7 mouse cellular contexts compared by ENCODE assay signal in genomic region chr5:107900206-107901013, GRCm38 (mm10). TPM values are rescaled to one million over a fixed set of nuclear protein-coding genes. Genes with fewer than 3 reads are reported as not detected.
A peak's percentile ranks its signal among the peaks of the same experiment; 100 is the strongest.
DNase-seq lines count a peak whose midpoint lies in the region; ATAC-seq lines count a peak whose summit lies in the region.

Gene Rpl5 (plus strand): TSS chr5:107900502.

- H3K9ac ChIP-seq in intestine, embryonic 15.5 days: peak within 1 kb of the TSS; percentile 97

- H3K4me1 ChIP-seq in intestine, embryonic 15.5 days (replicated peaks): no peaks in the 10 kb centered on the region
- H3K4me1 ChIP-seq in midbrain, embryonic 10.5 days: peaks cover 13% of the 10 kb centered on the region

- peak; percentile 98 for ATAC-seq in intestine, embryonic 15.5 days

- no peaks in the 10 kb centered on the region for H3K9me3 ChIP-seq in intestine, embryonic 15.5 days
- no peaks in the 10 kb centered on the region for H3K9me3 ChIP-seq in midbrain, embryonic 10.5 days (replicated peaks)

- peak; percentile 94 for DNase-seq in adrenal gland, adult 2 months
- DNase-seq in embryo, embryonic 11.5 days (ENCODE audit: low read depth, low spot score): peak; percentile 92
- DNase-seq in gastrocnemius, postnatal 36 days: peak; percentile 93
- peak; percentile 95 to 97 for DNase-seq in left cerebral cortex, postnatal 25 days (ENCODE audit: low spot score in 2 of 2)
- peak; percentile 94 for DNase-seq in midbrain, embryonic 10.5 days (ENCODE audit: low spot score)
- peak; percentile 98 for DNase-seq in right cerebral cortex, postnatal 4 days

- WGBS in intestine, embryonic 15.5 days: 3% methylated on average over 66 of the region's 66 CpGs
- 4% methylated on average over 66 of the region's 66 CpGs for WGBS in midbrain, embryonic 10.5 days

- H3K4me3 ChIP-seq in intestine, embryonic 15.5 days (replicated peaks): peak within 1 kb of the TSS; percentile 91
- H3K4me3 ChIP-seq in midbrain, embryonic 10.5 days: peak within 1 kb of the TSS; percentile 99

- H3K4me2 ChIP-seq in intestine, embryonic 15.5 days (replicated peaks): peak within 1 kb of the TSS; percentile 44

- H3K27ac ChIP-seq in intestine, embryonic 15.5 days: peak within 1 kb of the TSS; percentile 87
- H3K27ac ChIP-seq in midbrain, embryonic 10.5 days (replicated peaks): peak within 1 kb of the TSS; percentile 99

- intact Hi-C loops in gastrocnemius, postnatal 36 days (cut with DNase I): no loop called here
- intact Hi-C loops in left cerebral cortex, postnatal 25 days (cut with DNase I): loop anchor here (5.0 to 10.0 kb wide), 2 partner anchors 33 to 364 kb away; partner anchors contain the start of gene Dr1

- no peaks in the 10 kb centered on the region for H3K27me3 ChIP-seq in intestine, embryonic 15.5 days (replicated peaks)
- H3K27me3 ChIP-seq in midbrain, embryonic 10.5 days (ENCODE audit: low read depth, poor library complexity, severe bottlenecking): no peaks in the 10 kb centered on the region

- H3K36me3 ChIP-seq in intestine, embryonic 15.5 days: peaks cover 6% of the 10 kb centered on the region; the same call in 1 of the 2 replicates
- peaks cover 36% of the 10 kb centered on the region for H3K36me3 ChIP-seq in midbrain, embryonic 10.5 days

RNA-seq across cellular contexts. Expression of gene Rpl5, which starts in this region (rescaled TPM):
- total RNA-seq in adrenal gland, adult 2 months (2021): 10 to 100 TPM; 45.6 to 62.3 TPM
- polyA plus RNA-seq in adrenal gland, adult 2 months (2012; rRNA removed): 9.9 and 18.3 TPM in 2 replicates
- total RNA-seq in gastrocnemius, postnatal 36 days (2021): 10 to 100 TPM; 28.8 to 36.7 TPM
- 75.2 and 78.0 TPM in 2 replicates for polyA plus RNA-seq in intestine, embryonic 15.5 days (2015; fragmentation: Nextera tagmentation; extraction: Ambion mirVana)
- total RNA-seq in left cerebral cortex, postnatal 25 days (2021): 10 to 100 TPM; 60.7 to 67.6 TPM
- 79.8 and 89.8 TPM in 2 replicates for polyA plus RNA-seq in midbrain, embryonic 10.5 days (2016; fragmentation: Nextera tagmentation; extraction: Ambion mirVana)

Comparison
In these comparisons a context has a peak if more than half of its experiments do, and no peak if none do; other contexts are left out.
1. Peak in every context shown above with its lines: DNase-seq, ATAC-seq, H3K4me3 ChIP-seq and H3K27ac ChIP-seq.